Mouse (Mus musculus): ENCODE results near the gene Rab3ip.

Rab3ip gene

DNA sequence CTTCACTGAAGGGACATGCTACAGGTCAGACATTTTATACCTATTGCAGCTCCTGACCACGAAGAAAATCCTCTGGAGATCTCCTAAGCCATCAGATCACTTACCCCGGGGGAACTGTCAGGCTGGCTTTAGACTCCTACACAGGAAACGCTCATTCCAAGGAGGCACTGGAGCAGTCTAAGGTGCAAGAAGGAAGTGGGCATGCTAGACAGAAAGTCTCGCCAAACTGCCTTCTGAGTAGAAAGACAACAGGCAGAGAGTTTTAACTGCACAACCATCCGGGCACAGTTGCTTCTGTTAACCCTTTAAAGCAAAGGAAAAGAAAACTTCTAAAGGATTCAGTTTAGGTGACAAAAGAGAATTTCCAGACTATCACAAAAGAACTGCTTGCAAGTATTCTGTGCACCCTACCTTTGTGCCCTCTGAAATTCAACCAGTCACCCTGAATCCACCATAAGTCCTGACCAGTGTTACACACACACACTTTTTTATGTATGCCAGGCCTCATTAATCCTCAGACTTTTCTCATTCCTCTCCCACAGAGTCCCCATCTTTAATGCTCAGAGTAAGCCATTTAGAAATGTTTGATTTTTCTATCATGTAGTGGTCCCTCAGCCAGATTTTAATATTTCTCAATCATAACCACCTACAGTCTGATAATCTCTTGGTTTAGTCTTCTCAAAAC is 7.4 kb upstream of the Rab3ip start:
- DNase-seq (ENCODE audit: low read depth), result no peak

DNA sequence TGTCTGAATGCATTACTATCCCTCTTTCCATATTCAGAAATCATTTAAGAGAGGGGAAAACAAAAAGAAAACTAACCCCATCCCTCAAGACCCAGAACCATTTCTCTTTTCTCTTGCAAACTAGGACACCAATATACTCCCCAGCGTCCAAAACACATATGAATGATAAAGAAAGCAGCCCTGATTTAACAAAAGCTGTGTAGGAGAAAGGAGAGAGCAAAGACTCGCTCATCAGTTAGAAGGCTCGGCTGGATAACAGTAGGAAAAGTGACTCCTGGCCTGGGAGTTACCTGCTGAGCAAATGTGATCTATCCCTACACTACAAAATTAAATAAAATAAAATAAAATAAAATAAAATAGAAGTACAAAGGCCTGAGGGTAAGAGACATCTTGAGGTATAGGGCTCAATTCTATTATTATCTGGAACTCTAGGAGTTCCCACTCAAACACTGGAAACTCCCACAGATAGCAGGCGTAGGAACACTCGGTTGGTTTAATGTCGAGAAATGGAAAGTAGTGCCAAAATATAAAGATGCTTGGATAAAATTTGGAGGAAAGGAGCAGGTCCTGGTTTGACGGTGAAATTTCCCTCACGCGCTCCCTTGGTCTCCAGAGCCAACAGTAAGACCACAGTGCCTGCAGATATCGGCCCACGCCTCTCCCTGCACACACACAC is 6.1 kb upstream of the Rab3ip start:
- DNase-seq (ENCODE audit: low read depth), result no peak

DNA sequence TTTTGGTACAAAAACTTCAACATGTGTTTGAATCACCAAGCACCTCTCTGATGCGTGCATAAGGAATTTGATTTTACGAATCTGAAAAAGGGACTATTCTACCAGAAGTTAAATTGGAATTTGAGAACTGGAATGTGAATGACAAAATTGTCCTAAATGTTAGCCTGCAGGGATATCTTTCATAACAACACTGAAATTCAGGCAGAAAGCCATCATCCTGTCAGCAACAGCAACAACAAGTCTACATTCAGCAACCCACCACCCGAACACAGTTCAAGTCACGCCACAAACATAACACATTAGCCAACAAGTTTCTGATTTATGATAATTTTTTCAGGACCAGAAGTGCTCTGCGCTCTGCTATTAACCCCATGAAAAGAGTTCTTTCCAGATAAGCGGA is 4.6 kb upstream of the Rab3ip start:
- DNase-seq (ENCODE audit: low read depth), result no peak

DNA sequence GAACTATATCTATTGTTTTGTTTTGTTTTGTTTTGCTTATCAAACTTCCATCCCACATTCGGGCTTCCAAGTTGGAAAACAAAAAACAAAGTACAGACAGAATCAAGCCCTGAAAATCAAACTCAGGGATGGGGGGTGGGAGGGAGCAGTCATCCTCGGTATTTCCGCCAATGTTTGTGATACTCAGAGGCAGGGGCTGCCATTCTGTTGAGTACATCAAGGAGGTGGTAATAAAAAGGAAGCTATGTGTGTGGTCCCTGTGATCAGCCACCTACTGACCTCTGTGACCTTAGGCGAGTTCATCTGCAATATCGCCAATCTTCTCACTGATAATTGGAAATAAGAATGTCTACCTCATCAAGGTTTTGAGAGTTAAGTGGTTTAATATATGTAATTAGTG is 317 bp upstream of the Rab3ip start:
- no peak for DNase-seq (ENCODE audit: low read depth)

DNA sequence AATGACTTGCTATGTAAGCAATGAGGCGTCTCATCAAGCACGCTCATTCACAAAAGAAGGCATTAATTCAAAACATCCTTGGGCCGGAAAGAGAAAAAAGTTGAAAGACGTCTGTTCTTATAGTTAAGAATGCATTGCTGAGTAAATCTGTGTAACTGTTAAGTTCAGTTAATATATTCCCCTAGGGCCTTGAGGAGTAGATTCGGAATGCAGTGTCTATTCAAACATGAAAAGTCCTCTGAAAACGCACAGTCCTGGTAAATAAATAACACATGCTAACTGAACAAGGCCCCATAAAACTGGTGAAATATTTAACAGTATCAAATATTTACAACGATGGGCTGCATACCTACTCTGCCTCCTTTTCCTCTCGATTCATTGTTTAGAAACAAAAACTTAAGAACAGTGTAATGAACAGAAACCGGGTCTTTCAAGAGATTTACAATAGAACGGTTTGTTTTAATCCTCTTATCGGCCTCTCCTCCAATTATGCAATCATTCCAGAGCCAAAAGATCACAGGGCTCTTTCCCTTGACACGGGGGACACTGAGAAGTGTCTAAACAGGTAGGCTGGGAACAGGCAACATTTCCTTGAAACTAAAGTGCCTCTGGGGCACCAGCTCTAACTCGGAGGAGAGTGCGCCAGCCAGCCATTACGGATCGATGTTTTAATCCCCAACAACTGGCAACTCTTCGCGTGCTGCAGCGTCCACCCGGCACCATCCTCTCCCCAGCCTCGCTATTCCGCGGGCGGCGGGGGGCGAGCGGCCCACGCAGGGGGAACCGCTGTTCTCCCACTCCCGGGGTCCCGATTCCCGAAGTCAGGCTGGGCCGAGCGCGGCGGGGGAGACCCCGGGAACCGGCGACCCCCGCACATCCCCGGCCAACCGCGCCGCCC is 1.2 kb downstream of the Rab3ip start:
- peak; percentile 68 for DNase-seq (ENCODE audit: low read depth)

DNA sequence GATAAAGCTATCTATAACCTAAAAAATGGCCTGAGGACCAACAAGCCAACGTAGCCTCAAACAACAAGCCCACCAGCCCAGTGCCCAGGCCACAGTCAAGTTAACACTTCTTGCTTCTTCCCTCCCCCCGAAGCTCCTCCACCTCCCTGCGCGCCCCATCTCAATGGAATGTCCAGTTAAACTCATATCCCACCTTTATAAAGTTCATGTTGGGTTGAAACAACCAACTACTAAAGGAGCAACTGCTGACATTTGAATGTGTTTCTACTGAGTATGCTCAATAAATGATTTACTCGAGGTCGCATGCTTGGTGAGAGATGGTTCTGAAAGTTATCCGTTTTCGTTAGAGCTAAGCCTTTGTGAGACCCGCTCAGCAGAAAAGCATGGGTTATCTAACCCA is 2.2 kb downstream of the Rab3ip start:
- DNase-seq (ENCODE audit: low read depth), result no peak

DNA sequence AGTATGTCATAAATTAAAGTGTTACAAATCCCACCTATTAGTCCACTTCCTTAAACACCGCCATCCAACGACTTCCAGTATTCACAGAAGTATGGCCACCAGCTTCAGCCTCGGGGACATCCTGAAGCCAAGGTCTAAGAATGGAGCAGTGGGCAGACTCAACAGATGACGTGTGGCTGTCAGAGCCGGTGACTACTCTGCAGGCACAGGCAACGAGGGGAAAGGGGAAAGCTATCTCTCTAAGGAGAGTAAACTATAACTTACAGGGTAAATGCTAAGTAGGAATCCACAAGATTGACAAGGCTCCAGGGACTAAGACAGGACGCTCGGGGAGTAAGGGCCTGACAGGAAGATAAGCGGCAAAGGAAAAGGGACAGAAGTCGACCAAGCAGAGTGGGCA is 5.6 kb downstream of the Rab3ip start:
- no peak for DNase-seq (ENCODE audit: low read depth)

DNA sequence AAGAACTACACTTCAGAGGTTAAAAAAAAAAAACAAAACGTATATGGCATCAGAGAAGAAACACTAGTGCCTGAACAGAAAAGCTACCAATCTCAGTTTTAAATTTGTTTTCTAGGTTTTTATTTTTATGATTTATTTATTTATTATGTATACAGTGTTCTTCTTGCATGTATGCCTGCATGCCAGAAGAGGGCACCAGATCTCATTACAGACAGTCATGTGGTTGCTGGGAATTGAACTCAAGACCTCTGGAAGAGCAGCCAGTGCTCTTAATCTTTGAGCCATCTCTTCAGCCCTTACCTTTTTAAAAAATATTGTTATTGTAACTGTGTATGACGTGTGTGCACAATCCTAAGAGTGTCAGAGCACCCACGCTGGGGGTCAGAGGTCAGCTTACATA is 6.4 kb downstream of the Rab3ip start:
- DNase-seq (ENCODE audit: low read depth), result peak; percentile 59

DNA sequence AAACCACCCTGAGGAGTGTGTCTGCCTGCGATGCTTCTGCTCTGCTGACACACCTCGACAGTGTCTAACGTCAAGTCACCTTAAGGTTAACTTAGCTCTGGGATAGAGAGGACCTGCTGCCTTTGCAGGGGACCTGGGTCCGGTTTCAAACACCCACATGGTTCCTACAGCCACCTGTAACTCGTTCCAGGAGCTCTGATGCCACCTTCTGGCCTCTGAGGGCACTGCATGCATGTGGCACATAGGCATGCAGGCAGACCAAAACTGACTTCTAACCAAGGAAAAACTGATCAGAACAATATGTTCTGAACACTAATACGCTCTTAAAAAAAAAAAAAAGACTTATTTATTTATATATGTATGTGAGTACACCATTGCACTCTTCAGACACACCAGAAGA is 7.5 kb downstream of the Rab3ip start:
- peak; percentile 68 for DNase-seq (ENCODE audit: low read depth)

DNA sequence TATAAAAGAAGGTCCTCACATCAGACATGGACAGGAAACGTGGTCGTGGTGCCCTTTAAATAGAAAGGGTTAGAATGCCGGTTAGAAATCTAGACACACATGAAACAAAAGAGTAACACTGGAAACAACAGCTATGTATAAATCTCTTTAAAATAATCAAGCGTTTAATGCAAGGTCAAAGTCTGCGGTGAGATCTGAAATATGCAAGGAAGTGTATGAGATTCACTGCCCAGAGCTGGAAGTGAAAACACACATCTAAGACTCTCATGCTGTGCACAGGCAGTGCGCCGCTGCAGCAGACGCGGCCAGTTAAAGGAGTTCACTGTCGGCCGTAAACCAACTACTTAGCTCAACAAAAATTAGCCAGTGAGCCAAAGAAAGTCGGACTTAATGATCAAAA is 15.5 kb downstream of the Rab3ip start:
- DNase-seq (ENCODE audit: low read depth), result peak; percentile 52

DNA sequence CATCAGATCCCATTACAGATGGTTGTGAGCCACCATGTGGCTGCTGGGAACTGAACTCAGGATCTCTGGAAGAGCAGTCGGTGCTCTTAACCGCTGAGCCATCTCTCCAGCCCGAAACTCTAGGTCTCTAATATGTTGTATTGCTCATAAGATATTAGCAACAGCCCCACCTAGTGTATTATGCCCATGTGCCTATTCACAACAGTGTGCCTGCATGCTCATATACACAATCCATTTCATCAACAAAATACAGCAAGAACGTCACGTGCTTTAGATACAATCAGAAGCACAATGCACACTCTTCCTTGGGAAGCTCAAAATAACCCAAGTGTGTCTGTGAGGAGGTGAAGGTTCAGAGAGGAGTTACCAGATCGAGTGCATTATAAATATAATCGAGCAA is 16.8 kb downstream of the Rab3ip start:
- DNase-seq (ENCODE audit: low read depth), result peak; percentile 55

DNA sequence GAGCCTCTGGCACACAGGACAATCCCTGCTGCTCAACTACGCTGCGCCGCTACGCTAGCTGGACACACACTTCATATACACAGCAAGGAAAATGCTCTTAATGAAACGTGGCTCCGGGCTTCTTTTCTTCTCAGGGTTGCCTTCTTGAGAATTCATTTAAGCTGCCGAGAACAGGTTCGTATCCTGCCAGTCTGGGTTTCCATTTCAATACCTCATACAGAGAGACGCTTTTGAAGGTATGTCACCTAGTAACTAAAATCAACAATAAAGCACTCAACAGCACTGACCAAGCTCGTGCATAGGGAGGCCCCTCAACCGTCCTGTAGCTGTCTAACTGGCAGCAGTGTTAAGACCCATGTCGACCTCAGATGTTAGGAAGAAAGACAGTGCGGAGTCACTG is 18.2 kb downstream of the Rab3ip start:
- DNase-seq (ENCODE audit: low read depth), result peak; percentile 52

DNA sequence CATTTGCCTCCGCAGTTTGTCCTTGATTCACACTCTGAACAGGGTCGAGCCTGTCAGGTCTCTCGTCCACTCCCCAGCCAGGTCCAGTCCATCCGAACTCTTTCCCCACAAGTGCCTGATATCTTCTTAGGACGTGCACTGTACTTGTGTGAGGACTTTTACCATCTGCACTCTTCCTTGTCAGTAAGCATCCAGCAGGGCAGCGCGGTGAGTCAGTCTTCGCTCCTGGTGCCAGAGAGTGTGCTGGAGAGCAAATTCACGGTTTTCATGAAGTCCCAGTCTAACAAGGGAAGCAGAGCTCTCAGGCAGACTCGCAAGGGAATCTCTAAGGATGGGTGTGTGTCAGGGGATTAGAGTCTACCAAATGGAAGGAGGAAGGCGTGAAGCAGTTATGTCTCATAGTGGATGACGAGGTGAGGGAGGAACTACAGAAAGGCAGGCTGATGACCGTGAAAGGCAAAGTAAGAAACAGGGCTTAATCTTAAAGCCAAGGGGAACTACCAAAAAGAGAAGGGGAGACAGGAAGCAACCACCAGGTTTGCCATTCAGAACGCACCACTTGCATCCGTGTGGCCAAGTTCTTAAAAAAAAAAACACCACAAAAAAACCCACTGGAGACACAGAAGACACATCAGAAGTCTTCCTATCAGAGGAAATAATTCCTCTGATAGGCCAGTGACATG is 18.9 kb downstream of the Rab3ip start:
- peak; percentile 73 for DNase-seq (ENCODE audit: low read depth)

DNA sequence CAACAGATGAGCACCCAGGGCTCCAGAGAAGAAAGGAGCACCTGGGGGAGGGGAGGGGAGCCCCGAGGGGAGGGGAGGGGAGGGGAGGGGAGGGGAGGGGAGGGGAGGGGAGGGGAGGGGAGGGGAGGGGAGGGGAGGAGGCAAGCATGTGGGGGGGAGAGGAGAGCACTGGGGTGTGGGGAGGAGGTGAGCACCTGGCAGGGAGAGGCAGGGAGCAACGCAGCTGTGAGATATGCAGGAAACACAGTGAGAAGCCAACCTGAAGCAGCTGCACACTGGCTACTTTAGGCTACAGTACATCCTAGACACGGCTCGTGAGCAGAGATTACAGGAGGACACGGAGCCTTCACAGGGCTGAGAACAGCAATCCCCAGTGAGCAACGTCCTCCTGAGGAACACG is 19.6 kb downstream of the Rab3ip start:
- DNase-seq (ENCODE audit: low read depth), result peak; percentile 61

DNA sequence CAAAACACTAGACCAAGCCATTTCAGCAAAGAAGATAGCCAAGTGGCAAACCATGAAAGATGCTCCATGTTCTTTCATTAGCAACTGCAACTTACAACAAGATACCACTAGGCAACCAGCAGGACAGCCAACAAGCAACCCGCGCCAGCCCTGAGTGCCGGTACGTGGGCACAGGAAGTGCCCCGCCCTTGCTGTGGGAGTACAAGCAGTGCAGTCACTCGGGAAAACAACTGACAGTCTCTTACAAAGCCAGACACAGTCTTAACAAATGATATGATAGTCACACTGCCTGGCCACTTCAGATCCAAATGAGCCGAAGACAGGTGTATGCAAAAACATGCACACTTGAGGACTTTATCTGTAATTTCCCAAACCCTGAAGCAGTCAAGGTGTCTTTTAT is 20.1 kb downstream of the Rab3ip start:
- DNase-seq (ENCODE audit: low read depth), result peak; percentile 85

DNA sequence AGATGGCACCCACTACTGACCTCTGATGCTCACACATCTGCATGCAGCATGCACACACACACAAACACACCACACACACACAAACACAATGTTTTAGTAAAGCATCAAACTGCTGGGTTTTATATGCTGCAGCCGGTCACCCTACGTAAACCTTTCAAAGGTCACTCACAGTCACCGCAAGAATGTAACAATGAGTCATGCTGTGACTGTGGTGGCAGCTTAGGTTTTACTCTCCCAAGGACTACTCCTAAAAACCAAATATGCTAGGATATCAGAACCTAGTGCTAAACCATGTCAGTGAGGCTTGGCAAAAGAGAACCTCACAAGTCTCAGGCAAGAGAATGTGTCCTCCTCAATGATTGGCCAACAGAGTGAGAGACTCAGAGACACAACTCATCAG is 21.7 kb downstream of the Rab3ip start:
- no peak for DNase-seq (ENCODE audit: low read depth)

DNA sequence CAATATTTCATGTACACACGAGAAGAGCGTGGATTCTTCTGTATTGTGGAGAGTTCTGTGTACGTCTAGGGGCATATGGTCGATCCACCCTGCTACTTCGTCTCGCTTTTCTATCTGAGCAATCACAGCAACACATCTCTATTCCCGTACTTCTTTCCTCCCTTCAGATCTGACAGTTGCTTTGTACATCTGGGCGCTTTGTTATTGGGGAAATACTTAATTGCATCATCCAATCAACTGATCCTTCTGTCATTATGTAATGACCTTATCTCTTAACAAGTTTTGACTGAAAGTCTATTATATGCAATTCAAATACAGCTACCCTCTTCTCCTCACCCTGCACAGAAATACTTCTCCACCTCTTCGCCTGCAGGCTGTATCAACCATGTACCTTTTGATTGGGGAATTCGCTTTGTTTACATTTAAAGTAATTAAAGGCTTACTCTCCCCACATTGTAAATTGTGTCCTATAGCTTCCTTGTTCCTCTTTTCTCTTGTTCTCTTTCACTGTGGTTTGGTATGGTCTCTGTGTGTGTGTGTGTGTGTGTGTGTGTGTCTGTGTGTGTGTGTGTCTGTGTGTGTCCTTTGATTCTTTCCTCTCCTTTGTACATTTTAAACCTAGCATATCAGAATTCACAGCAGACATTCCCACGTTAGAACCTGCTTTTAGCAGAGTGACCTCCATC is 24.0 kb downstream of the Rab3ip start:
- no peak for DNase-seq (ENCODE audit: low read depth)

DNA sequence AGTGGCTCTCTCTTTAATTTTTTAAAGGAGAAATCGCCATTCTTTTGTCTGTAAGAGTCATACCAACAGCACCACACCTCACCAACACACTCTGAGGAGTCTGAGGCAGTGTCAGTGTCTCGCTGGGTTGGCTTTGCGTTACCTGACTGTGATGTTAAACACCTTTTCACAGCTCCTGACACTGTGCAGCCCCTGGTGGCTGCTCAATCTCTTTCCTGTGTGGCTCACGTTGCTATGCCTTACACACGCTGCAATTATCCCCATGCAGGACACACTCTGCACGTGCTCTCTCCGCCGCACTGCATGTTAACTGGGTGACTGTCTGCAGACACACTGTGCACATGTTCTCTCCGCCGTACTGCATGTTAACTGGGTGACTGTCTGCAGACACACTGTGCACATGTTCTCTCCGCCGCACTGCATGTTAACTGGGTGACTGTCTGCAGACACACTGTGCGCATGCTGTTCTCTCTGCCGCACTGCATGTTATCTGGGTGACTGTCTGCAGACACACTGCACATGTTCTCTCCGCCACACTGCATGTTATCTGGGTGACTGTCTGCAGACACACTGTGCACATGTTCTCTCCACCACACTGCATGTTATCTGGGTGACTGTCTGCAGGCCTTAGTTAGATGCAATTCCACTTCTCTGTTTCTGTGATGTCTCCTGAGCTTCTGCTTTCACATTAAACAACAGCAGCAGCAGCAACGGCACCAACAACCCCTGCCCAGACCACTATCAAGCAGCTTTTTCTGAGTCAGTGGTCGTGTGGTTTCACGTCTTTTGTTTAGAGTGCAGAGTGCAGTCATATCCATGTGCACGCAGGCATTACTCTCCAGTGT is 26.7 kb downstream of the Rab3ip start:
- DNase-seq (ENCODE audit: low read depth), result no peak

DNA sequence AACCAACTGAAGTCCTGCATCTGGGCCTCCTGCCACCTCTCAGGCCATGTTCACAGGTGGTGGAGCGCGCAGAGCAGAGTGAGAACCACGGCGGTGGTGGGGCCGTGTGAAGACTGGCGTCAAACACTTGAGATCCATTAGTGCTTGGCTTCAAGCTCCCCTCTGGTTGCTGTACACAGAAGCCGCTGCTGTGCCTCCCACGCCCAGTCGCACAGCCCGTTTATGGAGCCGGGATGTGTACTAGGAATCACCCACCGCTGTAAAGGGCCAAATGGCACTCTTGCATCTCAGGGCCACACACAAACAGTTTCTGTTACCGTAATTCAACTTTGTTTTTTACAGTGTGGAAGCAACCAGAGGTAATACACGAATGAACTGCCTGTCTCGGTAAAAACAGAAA is 28.4 kb downstream of the Rab3ip start:
- DNase-seq (ENCODE audit: low read depth), result peak; percentile 64

DNA sequence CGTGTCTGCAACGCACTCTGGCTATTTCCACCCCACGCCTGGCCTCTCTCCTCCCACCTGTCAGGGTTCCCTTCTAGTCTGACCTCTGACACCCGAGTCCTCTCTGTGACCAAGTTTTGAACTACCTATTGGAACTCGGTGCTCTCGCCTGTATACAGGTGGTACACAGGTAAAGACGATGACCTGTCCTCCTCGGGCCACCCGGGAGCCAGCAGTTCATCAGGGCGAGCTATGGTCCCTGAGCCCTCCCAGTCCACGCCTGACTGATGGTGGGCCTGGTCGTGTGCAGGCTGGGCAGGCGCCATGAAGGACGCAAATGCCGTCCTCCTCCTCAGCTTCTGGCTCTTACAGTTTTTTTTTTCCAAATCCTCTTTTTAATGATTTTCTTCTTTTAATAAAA is 29.2 kb downstream of the Rab3ip start:
- DNase-seq (ENCODE audit: low read depth), result no peak

DNA sequence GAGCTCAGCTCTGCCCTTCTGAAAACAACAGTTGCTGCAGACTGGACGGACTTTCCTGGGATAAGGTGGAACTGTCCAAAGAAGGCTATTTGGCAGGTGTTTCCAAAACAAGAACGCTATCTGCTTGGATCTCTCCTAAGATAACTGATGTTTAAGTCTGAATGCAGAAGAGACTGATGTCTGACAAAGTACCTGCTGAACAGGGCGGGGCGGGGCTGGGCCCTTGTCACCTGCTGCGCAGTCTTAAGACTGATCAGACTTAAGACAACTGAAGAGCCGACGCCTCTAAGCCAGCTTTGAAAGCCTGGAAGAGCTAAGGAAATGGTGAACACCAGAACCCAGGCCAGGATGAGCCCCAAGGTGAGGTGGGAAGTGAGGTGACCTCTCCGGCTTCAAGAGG is 29.9 kb downstream of the Rab3ip start:
- peak; percentile 18 for DNase-seq (ENCODE audit: low read depth)

Measured in induced T-regulatory cell, adult 2 months (primary cell).